Mouse (Mus musculus) E14TG2a.4 (cell line): ENCODE measurements around the gene Scn4a.
"Not testable (repeated sequence)": the region's sequence is repeated elsewhere in the genome, so short reads cannot be mapped to it uniquely, and the experiment has no call there.

Experiments used
- CTCF ChIP-seq: conservative IDR thresholded peaks from 2 replicates; pipeline ENCODE4 v1.5.1; 2014; ENCODE audit warnings: low read length
- NANOG ChIP-seq: IDR thresholded peaks from 2 replicates; pipeline ENCODE4 v1.6.1; 2014; ENCODE audit warnings: borderline replicate concordance, low read length, mixed read lengths
- POU5F1 ChIP-seq: IDR thresholded peaks from 2 replicates; pipeline ENCODE4 v1.6.1; 2014; ENCODE audit warnings: low read length, borderline replicate concordance

- TF ChIP-seq CTCF, NANOG, POU5F1: not testable (repeated sequence)
Observed at GRCm38 (mm10) chr11:106339323-106339722, 13.8 kb downstream of the Scn4a start.
